Mouse (Mus musculus): ENCODE measurements around the gene Cdc42ep3. TPM values are rescaled to one million over a fixed set of nuclear protein-coding genes. Genes with fewer than 3 reads are reported as not detected.

The Cdc42ep3 gene
- total RNA-seq, 1 experiment = 13.7 TPM

DNA sequence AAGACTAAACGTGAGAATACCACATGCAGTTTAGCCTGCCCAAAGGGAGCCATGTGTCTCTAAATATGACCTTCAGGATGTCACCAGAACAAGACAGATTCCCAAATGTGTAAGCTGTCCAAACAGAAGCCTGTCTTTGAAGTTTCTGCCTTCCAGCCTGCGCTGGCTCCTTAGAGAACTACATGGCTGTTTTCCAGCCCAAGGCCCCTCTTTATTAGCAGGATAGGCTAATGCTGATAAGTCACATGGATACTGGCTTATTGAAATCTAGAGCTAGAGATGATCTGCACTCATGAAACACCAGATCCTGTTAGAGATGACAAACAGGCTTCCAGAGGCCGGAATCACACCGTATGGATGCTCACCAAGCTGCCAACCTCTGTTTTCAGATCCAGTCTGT is 5.5 kb downstream of the Cdc42ep3 start:
- Histone ChIP-seq H3K9ac (ENCODE audit: insufficient read depth, low read depth, low read length, poor library complexity, severe bottlenecking) (no peak overlapping the region), H3K36me3 (ENCODE audit: control insufficient read depth, insufficient read depth, low read length, poor library complexity, severe bottlenecking) (no peaks in the 10 kb centered on the region), H3K4me1 (ENCODE audit: control insufficient read depth in 2 of 2, insufficient read depth in 2 of 2, low read length in 2 of 2, poor library complexity in 1 of 2) (peaks cover 3 to 9% of the 10 kb centered on the region in 2 experiments; a peak in 2 of 4 replicates), H3K9me3 (ENCODE audit: control insufficient read depth, insufficient read depth, low read depth, low read length) (no peaks in the 10 kb centered on the region), H3K27ac (ENCODE audit: insufficient read depth, low read depth, low read length, poor library complexity, severe bottlenecking) (no peak overlapping the region), H3K4me3 (ENCODE audit: insufficient read depth in 1 of 2, low read depth in 1 of 2, low read length in 2 of 2, poor library complexity in 1 of 2, severe bottlenecking in 1 of 2) (no peak overlapping the region)
- in situ Hi-C loops (cut with MboI; ENCODE audit: low sequenced_read_pairs in 2 of 2, unreplicated experiment in 2 of 2) = no loop called here
- DNase-seq (ENCODE audit: low read depth, low spot score) = no peak
- TF ChIP-seq ZNF384 (IDR thresholded peaks at IDR 0.05; ENCODE audit: low read depth, low read length) = no peak
- no peak for TF ChIP-seq HCFC1 (IDR thresholded peaks at IDR 0.05; ENCODE audit: borderline replicate concordance, insufficient read depth, low read length)
- TF ChIP-seq ZC3H11A (IDR thresholded peaks at IDR 0.05; ENCODE audit: borderline replicate concordance, low read depth, low read length) = no peak
- no peak for TF ChIP-seq MAFK (IDR thresholded peaks at IDR 0.05; ENCODE audit: insufficient read depth, low read depth, low read length)
- no peak for TF ChIP-seq CHD2 (IDR thresholded peaks at IDR 0.05; ENCODE audit: low read depth, low read length)

- no peak for TF ChIP-seq MAFK (IDR thresholded peaks at IDR 0.05; ENCODE audit: insufficient read depth, low read depth, low read length)
- no peak for TF ChIP-seq CHD2 (IDR thresholded peaks at IDR 0.05; ENCODE audit: low read depth, low read length)
- no peak for TF ChIP-seq ZNF384 (IDR thresholded peaks at IDR 0.05; ENCODE audit: low read depth, low read length)
- no peak for TF ChIP-seq ZC3H11A (IDR thresholded peaks at IDR 0.05; ENCODE audit: borderline replicate concordance, low read depth, low read length)
- no peak for TF ChIP-seq HCFC1 (IDR thresholded peaks at IDR 0.05; ENCODE audit: borderline replicate concordance, insufficient read depth, low read length)
- H3K4me1 ChIP-seq (ENCODE audit: control insufficient read depth in 2 of 2, insufficient read depth in 2 of 2, low read length in 2 of 2, poor library complexity in 1 of 2) = peaks cover 7 to 15% of the 10 kb centered on the region in 2 experiments; a peak in 3 of 4 replicates
- DNase-seq (ENCODE audit: low read depth, low spot score) = no peak
These were observed 6.8 kb downstream of the Cdc42ep3 start for GRCm38 (mm10) chr17:79347920-79348589.

GRCm38 (mm10) chr17:79347291-79347690 is 7.6 kb downstream of the Cdc42ep3 start:
- Histone ChIP-seq H3K9ac (ENCODE audit: insufficient read depth, low read depth, low read length, poor library complexity, severe bottlenecking) (no peak overlapping the region), H3K4me1 (ENCODE audit: control insufficient read depth in 2 of 2, insufficient read depth in 2 of 2, low read length in 2 of 2, poor library complexity in 1 of 2) (peaks cover 7 to 17% of the 10 kb centered on the region in 2 experiments; a peak in 3 of 4 replicates), H3K4me3 (ENCODE audit: insufficient read depth in 1 of 2, low read depth in 1 of 2, low read length in 2 of 2, poor library complexity in 1 of 2, severe bottlenecking in 1 of 2) (no peak overlapping the region), H3K27ac (ENCODE audit: insufficient read depth, low read depth, low read length, poor library complexity, severe bottlenecking) (no peak overlapping the region), H3K9me3 (ENCODE audit: control insufficient read depth, insufficient read depth, low read depth, low read length) (no peaks in the 10 kb centered on the region), H3K36me3 (ENCODE audit: control insufficient read depth, insufficient read depth, low read length, poor library complexity, severe bottlenecking) (no peaks in the 10 kb centered on the region)
- no peak for DNase-seq (ENCODE audit: low read depth, low spot score)
- TF ChIP-seq MAFK (IDR thresholded peaks at IDR 0.05; ENCODE audit: insufficient read depth, low read depth, low read length) = no peak
- no peak for TF ChIP-seq ZC3H11A (IDR thresholded peaks at IDR 0.05; ENCODE audit: borderline replicate concordance, low read depth, low read length)
- TF ChIP-seq ZNF384 (IDR thresholded peaks at IDR 0.05; ENCODE audit: low read depth, low read length) = no peak
- TF ChIP-seq CHD2 (IDR thresholded peaks at IDR 0.05; ENCODE audit: low read depth, low read length) = no peak
- no peak for TF ChIP-seq HCFC1 (IDR thresholded peaks at IDR 0.05; ENCODE audit: borderline replicate concordance, insufficient read depth, low read length)
- in situ Hi-C loops (cut with MboI; ENCODE audit: low sequenced_read_pairs in 2 of 2, unreplicated experiment in 2 of 2) = no loop called here

More at GRCm38 (mm10) chr17:79347920-79348589, 6.8 kb downstream of the Cdc42ep3 start:
- in situ Hi-C loops (cut with MboI; ENCODE audit: low sequenced_read_pairs in 2 of 2, unreplicated experiment in 2 of 2) = no loop called here
- Histone ChIP-seq H3K9me3 (ENCODE audit: control insufficient read depth, insufficient read depth, low read depth, low read length) (no peaks in the 10 kb centered on the region), H3K36me3 (ENCODE audit: control insufficient read depth, insufficient read depth, low read length, poor library complexity, severe bottlenecking) (no peaks in the 10 kb centered on the region), H3K4me3 (ENCODE audit: insufficient read depth in 1 of 2, low read depth in 1 of 2, low read length in 2 of 2, poor library complexity in 1 of 2, severe bottlenecking in 1 of 2) (no peak overlapping the region), H3K9ac (ENCODE audit: insufficient read depth, low read depth, low read length, poor library complexity, severe bottlenecking) (no peak overlapping the region), H3K27ac (ENCODE audit: insufficient read depth, low read depth, low read length, poor library complexity, severe bottlenecking) (no peak overlapping the region)

- in situ Hi-C loops (cut with MboI; ENCODE audit: low sequenced_read_pairs in 2 of 2, unreplicated experiment in 2 of 2) = no loop called here
- TF ChIP-seq HCFC1 (IDR thresholded peaks at IDR 0.05; ENCODE audit: borderline replicate concordance, insufficient read depth, low read length) (no peak), CHD2 (IDR thresholded peaks at IDR 0.05; ENCODE audit: low read depth, low read length) (no peak), MAFK (IDR thresholded peaks at IDR 0.05; ENCODE audit: insufficient read depth, low read depth, low read length) (no peak), ZNF384 (IDR thresholded peaks at IDR 0.05; ENCODE audit: low read depth, low read length) (no peak), ZC3H11A (IDR thresholded peaks at IDR 0.05; ENCODE audit: borderline replicate concordance, low read depth, low read length) (no peak)
- Histone ChIP-seq H3K36me3 (ENCODE audit: control insufficient read depth, insufficient read depth, low read length, poor library complexity, severe bottlenecking) (no peaks in the 10 kb centered on the region), H3K4me1 (ENCODE audit: control insufficient read depth in 2 of 2, insufficient read depth in 2 of 2, low read length in 2 of 2, poor library complexity in 1 of 2) (peaks cover 7 to 23% of the 10 kb centered on the region in 2 experiments; a peak in 3 of 4 replicates), H3K27ac (ENCODE audit: insufficient read depth, low read depth, low read length, poor library complexity, severe bottlenecking) (no peak overlapping the region), H3K9me3 (ENCODE audit: control insufficient read depth, insufficient read depth, low read depth, low read length) (no peaks in the 10 kb centered on the region), H3K9ac (ENCODE audit: insufficient read depth, low read depth, low read length, poor library complexity, severe bottlenecking) (no peak overlapping the region; the same call in 1 of the 2 replicates), H3K4me3 (ENCODE audit: insufficient read depth in 1 of 2, low read depth in 1 of 2, low read length in 2 of 2, poor library complexity in 1 of 2, severe bottlenecking in 1 of 2) (no peak overlapping the region)
- no peak for DNase-seq (ENCODE audit: low read depth, low spot score)
These were observed 9.7 kb downstream of the Cdc42ep3 start for GRCm38 (mm10) chr17:79345001-79345709.
